Mouse (Mus musculus): ENCODE measurements around the gene Ltbp3.

GRCm38 (mm10) chr19:5741641-5742240 lies 1.0 kb downstream of the Ltbp3 start:
- TF ChIP-seq EP300 (IDR thresholded peaks at IDR 0.05; ENCODE audit: low read depth) (peak; percentile 50; the same call in 1 of the 2 replicates), CTCF (IDR thresholded peaks at IDR 0.05; ENCODE audit: low read depth) (no peak)

All from heart, postnatal 0 days (tissue).